Mouse (Mus musculus): ENCODE data around the gene Acr.

Gene Acr

GRCm38 (mm10) chr15:89568114-89568513 is at the start of gene Acr:
TSS of gene Acr (plus strand) at chr15:89568326.
- Histone ChIP-seq H3K36me3 (ENCODE audit: control insufficient read depth, insufficient read depth, low read length, poor library complexity, severe bottlenecking) (no peaks in the 10 kb centered on the region), H3K27me3 (ENCODE audit: control insufficient read depth, insufficient read depth, low read length, poor library complexity, severe bottlenecking) (no peaks in the 10 kb centered on the region)
- DNase-seq (ENCODE audit: low read depth, low spot score) = no peak

- Histone ChIP-seq H3K27me3 (ENCODE audit: control insufficient read depth, insufficient read depth, low read length, poor library complexity, severe bottlenecking) (no peaks in the 10 kb centered on the region), H3K36me3 (ENCODE audit: control insufficient read depth, insufficient read depth, low read length, poor library complexity, severe bottlenecking) (no peaks in the 10 kb centered on the region)
- DNase-seq (ENCODE audit: low read depth, low spot score) = no peak
Observed at GRCm38 (mm10) chr15:89521951-89522350, 46.2 kb upstream of the Acr start.

- no peak for DNase-seq (ENCODE audit: low read depth, low spot score)
- no peaks in the 10 kb centered on the region for H3K27me3 ChIP-seq (ENCODE audit: control insufficient read depth, insufficient read depth, low read length, poor library complexity, severe bottlenecking)
- H3K36me3 ChIP-seq (ENCODE audit: control insufficient read depth, insufficient read depth, low read length, poor library complexity, severe bottlenecking) = no peaks in the 10 kb centered on the region
Observed at GRCm38 (mm10) chr15:89522566-89523282, 45.4 kb upstream of the Acr start.

GRCm38 (mm10) chr15:89523283-89523832 is 44.8 kb upstream of the Acr start:
- Histone ChIP-seq H3K36me3 (ENCODE audit: control insufficient read depth, insufficient read depth, low read length, poor library complexity, severe bottlenecking) (no peaks in the 10 kb centered on the region), H3K27me3 (ENCODE audit: control insufficient read depth, insufficient read depth, low read length, poor library complexity, severe bottlenecking) (no peaks in the 10 kb centered on the region)
- no peak for DNase-seq (ENCODE audit: low read depth, low spot score)

GRCm38 (mm10) chr15:89524001-89524571 is 44.0 kb upstream of the Acr start:
- Histone ChIP-seq H3K27me3 (ENCODE audit: control insufficient read depth, insufficient read depth, low read length, poor library complexity, severe bottlenecking) (no peaks in the 10 kb centered on the region), H3K36me3 (ENCODE audit: control insufficient read depth, insufficient read depth, low read length, poor library complexity, severe bottlenecking) (no peaks in the 10 kb centered on the region)
- DNase-seq (ENCODE audit: low read depth, low spot score) = no peak

GRCm38 (mm10) chr15:89524611-89525415 is 43.3 kb upstream of the Acr start:
- Histone ChIP-seq H3K36me3 (ENCODE audit: control insufficient read depth, insufficient read depth, low read length, poor library complexity, severe bottlenecking) (no peaks in the 10 kb centered on the region), H3K27me3 (ENCODE audit: control insufficient read depth, insufficient read depth, low read length, poor library complexity, severe bottlenecking) (no peaks in the 10 kb centered on the region)
- DNase-seq (ENCODE audit: low read depth, low spot score) = no peak

- no peak for DNase-seq (ENCODE audit: low read depth, low spot score)
- H3K36me3 ChIP-seq (ENCODE audit: control insufficient read depth, insufficient read depth, low read length, poor library complexity, severe bottlenecking) = no peaks in the 10 kb centered on the region
- no peaks in the 10 kb centered on the region for H3K27me3 ChIP-seq (ENCODE audit: control insufficient read depth, insufficient read depth, low read length, poor library complexity, severe bottlenecking)
Observed at GRCm38 (mm10) chr15:89525464-89525863, 42.7 kb upstream of the Acr start.

- Histone ChIP-seq H3K27me3 (ENCODE audit: control insufficient read depth, insufficient read depth, low read length, poor library complexity, severe bottlenecking) (no peaks in the 10 kb centered on the region), H3K36me3 (ENCODE audit: control insufficient read depth, insufficient read depth, low read length, poor library complexity, severe bottlenecking) (no peaks in the 10 kb centered on the region)
Observed at GRCm38 (mm10) chr15:89525896-89526295, 42.2 kb upstream of the Acr start.

GRCm38 (mm10) chr15:89526776-89527325 is 41.3 kb upstream of the Acr start:
- Histone ChIP-seq H3K27me3 (ENCODE audit: control insufficient read depth, insufficient read depth, low read length, poor library complexity, severe bottlenecking) (no peaks in the 10 kb centered on the region), H3K36me3 (ENCODE audit: control insufficient read depth, insufficient read depth, low read length, poor library complexity, severe bottlenecking) (no peaks in the 10 kb centered on the region)
- DNase-seq (ENCODE audit: low read depth, low spot score) = no peak

More at GRCm38 (mm10) chr15:89525896-89526295, 42.2 kb upstream of the Acr start:
- no peak for DNase-seq (ENCODE audit: low read depth, low spot score)

GRCm38 (mm10) chr15:89527466-89527865 is 40.7 kb upstream of the Acr start:
- DNase-seq (ENCODE audit: low read depth, low spot score) = no peak
- Histone ChIP-seq H3K36me3 (ENCODE audit: control insufficient read depth, insufficient read depth, low read length, poor library complexity, severe bottlenecking) (no peaks in the 10 kb centered on the region), H3K27me3 (ENCODE audit: control insufficient read depth, insufficient read depth, low read length, poor library complexity, severe bottlenecking) (no peaks in the 10 kb centered on the region)

GRCm38 (mm10) chr15:89528201-89528850 is 39.8 kb upstream of the Acr start:
- no peak for DNase-seq (ENCODE audit: low read depth, low spot score)
- Histone ChIP-seq H3K36me3 (ENCODE audit: control insufficient read depth, insufficient read depth, low read length, poor library complexity, severe bottlenecking) (no peaks in the 10 kb centered on the region), H3K27me3 (ENCODE audit: control insufficient read depth, insufficient read depth, low read length, poor library complexity, severe bottlenecking) (no peaks in the 10 kb centered on the region)

GRCm38 (mm10) chr15:89528923-89529322 is 39.2 kb upstream of the Acr start:
- DNase-seq (ENCODE audit: low read depth, low spot score) = no peak
- Histone ChIP-seq H3K27me3 (ENCODE audit: control insufficient read depth, insufficient read depth, low read length, poor library complexity, severe bottlenecking) (no peaks in the 10 kb centered on the region), H3K36me3 (ENCODE audit: control insufficient read depth, insufficient read depth, low read length, poor library complexity, severe bottlenecking) (no peaks in the 10 kb centered on the region)

GRCm38 (mm10) chr15:89530336-89530735 is 37.8 kb upstream of the Acr start:
- DNase-seq (ENCODE audit: low read depth, low spot score) = peak; percentile 45
- Histone ChIP-seq H3K27me3 (ENCODE audit: control insufficient read depth, insufficient read depth, low read length, poor library complexity, severe bottlenecking) (no peaks in the 10 kb centered on the region), H3K36me3 (ENCODE audit: control insufficient read depth, insufficient read depth, low read length, poor library complexity, severe bottlenecking) (no peaks in the 10 kb centered on the region)

GRCm38 (mm10) chr15:89531399-89531798 is 36.7 kb upstream of the Acr start:
- no peaks in the 10 kb centered on the region for H3K36me3 ChIP-seq (ENCODE audit: control insufficient read depth, insufficient read depth, low read length, poor library complexity, severe bottlenecking)
- H3K27me3 ChIP-seq (ENCODE audit: control insufficient read depth, insufficient read depth, low read length, poor library complexity, severe bottlenecking) = no peaks in the 10 kb centered on the region
- DNase-seq (ENCODE audit: low read depth, low spot score) = no peak
